ENCODE assay signal across 8 mouse cellular contexts in genomic region chr3:97159509-97159850, GRCm38 (mm10). TPM values are rescaled to one million over a fixed set of nuclear protein-coding genes. Genes with fewer than 3 reads are reported as not detected.
DNase-seq lines count a peak whose midpoint lies in the region; ATAC-seq and TF ChIP-seq lines count a peak whose summit lies in the region.

No protein-coding gene starts in this region.

- H3K27ac ChIP-seq in left cerebral cortex, adult 2 months: no peak overlapping the region; the same call in 1 of the 2 replicates
- peak overlapping the region; percentile 61 for H3K27ac ChIP-seq in bone marrow macrophage, adult 2 months (ENCODE audit: insufficient read depth, low read depth, low read length)
- no peak overlapping the region for H3K27ac ChIP-seq in intestine, embryonic 14.5 days (ENCODE audit: low read depth)

- H3K4me3 ChIP-seq in left cerebral cortex, adult 2 months: peak overlapping the region; percentile 78
- peak overlapping the region; percentile 92 for H3K4me3 ChIP-seq in bone marrow macrophage, adult 2 months (ENCODE audit: insufficient read depth, low read length)
- H3K4me3 ChIP-seq in intestine, embryonic 14.5 days (ENCODE audit: low read depth, low read length): peak overlapping the region; percentile 88
- peak overlapping the region; percentile 93 for H3K4me3 ChIP-seq in myocyte

- TF ChIP-seq CTCF in left cerebral cortex, adult 2 months (IDR thresholded peaks at IDR 0.05): no peak
- TF ChIP-seq CTCF in bone marrow macrophage, adult 2 months (IDR thresholded peaks at IDR 0.05; ENCODE audit: low read depth, low read length): no peak

- no peaks in the 10 kb centered on the region for H3K36me3 ChIP-seq in intestine, embryonic 14.5 days (ENCODE audit: control insufficient read depth, insufficient read depth, low read length)
- H3K36me3 ChIP-seq in myocyte (ENCODE audit: control insufficient read depth, insufficient read depth): no peaks in the 10 kb centered on the region

- peak overlapping the region; percentile 80 for H3K9ac ChIP-seq in intestine, embryonic 14.5 days (ENCODE audit: low read length)

- H3K79me2 ChIP-seq in myocyte (ENCODE audit: control insufficient read depth, insufficient read depth): peaks cover 4% of the 10 kb centered on the region

- TF ChIP-seq POLR2A in bone marrow macrophage, adult 2 months (IDR thresholded peaks at IDR 0.05; ENCODE audit: borderline replicate concordance, low read depth, low read length): no peak
- no peak for TF ChIP-seq POLR2A in myocyte (IDR thresholded peaks at IDR 0.05; ENCODE audit: insufficient read length, low read depth)

- intact Hi-C loops in left cerebral cortex, adult 2 months (cut with DNase I): loop anchor here (2.0 kb wide), 1 partner anchor 67 kb away; no protein-coding TSS in a partner anchor
- intact Hi-C loops in left cerebral cortex, postnatal 36 days (cut with DNase I): no loop called here

- no peaks in the 10 kb centered on the region for H3K9me3 ChIP-seq in intestine, embryonic 14.5 days (ENCODE audit: control insufficient read depth, low read length)

- peak overlapping the region; percentile 86 for H3K4me2 ChIP-seq in intestine, embryonic 14.5 days (ENCODE audit: low read length)
- peak overlapping the region; percentile 83 for H3K4me2 ChIP-seq in myocyte (ENCODE audit: low read depth)

- ATAC-seq in intestine, embryonic 14.5 days (replicated peaks; ENCODE audit: low FRiP score, low TSS enrichment, low read depth): no peak

- H3K4me1 ChIP-seq in bone marrow macrophage, adult 2 months (ENCODE audit: control insufficient read depth, insufficient read depth, low read length): peaks cover 13% of the 10 kb centered on the region
- H3K4me1 ChIP-seq in intestine, embryonic 14.5 days (replicated peaks; ENCODE audit: control insufficient read depth, insufficient read depth, low read length): peaks cover 17% of the 10 kb centered on the region; the same call in 1 of the 2 replicates

- WGBS in intestine, embryonic 14.5 days: 12% methylated on average over 6 of the region's 6 CpGs

- H3K27me3 ChIP-seq in intestine, embryonic 14.5 days (replicated peaks; ENCODE audit: control insufficient read depth, insufficient read depth, low read length): no peaks in the 10 kb centered on the region
- no peaks in the 10 kb centered on the region for H3K27me3 ChIP-seq in myocyte (ENCODE audit: control insufficient read depth, insufficient read depth, insufficient read length)

- no peak for DNase-seq in left cerebral cortex, adult 2 months (ENCODE audit: extremely low spot score in 1 of 2, low spot score in 2 of 2)
- no peak for DNase-seq in left cerebral cortex, adult 18-20 months (ENCODE audit: low spot score in 2 of 2)
- no peak for DNase-seq in intestine, embryonic 14.5 days (ENCODE audit: low spot score)
- DNase-seq in cerebellum, adult 9-11 months: no peak
- no peak for DNase-seq in left cerebral cortex, postnatal 36 days (ENCODE audit: low spot score in 2 of 2)
- DNase-seq in c-Kit-positive CD71-positive TER-119-positive erythroid progenitor cells, embryonic 14.5 days (ENCODE audit: low spot score): no peak

- H3ac ChIP-seq in myocyte (ENCODE audit: control insufficient read depth, insufficient read length): peak overlapping the region; percentile 53

TF ChIP-seq in myocyte, 11 proteins besides CTCF, POLR2A, EP300 and RAD21:
- TF ChIP-seq MYOG (IDR thresholded peaks at IDR 0.05; ENCODE audit: control insufficient read depth in 1 of 3, insufficient read depth in 1 of 3, insufficient read length in 2 of 3, low read depth in 2 of 3) (no peak), USF1 (IDR thresholded peaks at IDR 0.05; ENCODE audit: low read depth) (no peak), MYOD1 (IDR thresholded peaks at IDR 0.05; ENCODE audit: control insufficient read depth in 1 of 3, insufficient read length in 2 of 3, low read depth in 2 of 3) (no peak), SRF (IDR thresholded peaks at IDR 0.05; ENCODE audit: control insufficient read depth, insufficient read length, low read depth) (no peak), TCF12 (IDR thresholded peaks at IDR 0.05; ENCODE audit: insufficient read depth, poor library complexity, severe bottlenecking) (no peak), POLR2AphosphoS2 (IDR thresholded peaks at IDR 0.05; ENCODE audit: insufficient read length, low read depth) (no peak), E2F4 (IDR thresholded peaks at IDR 0.05; ENCODE audit: insufficient read depth) (no peak)
TF ChIP-seq in myocyte: peak in this region for 0.

RNA-seq across cellular contexts. Expression of gene Acp6, which starts 0.9 kb away (rescaled TPM):
- total RNA-seq in left cerebral cortex, adult 2 months (2021): 10 to 100 TPM; 26.1 to 32.1 TPM
- 10 to 100 TPM; 23.4 to 33.5 TPM for total RNA-seq in left cerebral cortex, adult 18-20 months (2021)
- 33.4 and 36.1 TPM in 2 replicates for polyA plus RNA-seq in bone marrow macrophage, adult 2 months (2012; ENCODE audit: insufficient read depth, insufficient read length, missing spikeins)
- polyA plus RNA-seq in intestine, embryonic 14.5 days (2014; fragmentation: Nextera tagmentation; extraction: Ambion mirVana): 43.9 and 49.6 TPM in 2 replicates
- polyA plus RNA-seq in myocyte (2012; fragmentation: generic; extraction: Trizol): 45.2 TPM
- total RNA-seq in left cerebral cortex, postnatal 36 days (2021): 10 to 100 TPM; 19.4 to 32.4 TPM
